Mouse (Mus musculus): ENCODE measurements at regions not wholly inside any gene's neighbourhood (a gene's known extent, or its start where the extent isn't known, plus 50 kb on each side); places are given as distances from the start of the nearest gene placed in this dataset.

- no peak for TF ChIP-seq CTCF (IDR thresholded peaks at IDR 0.05; ENCODE audit: extremely low read depth, insufficient read depth, insufficient read length, insufficient replicate concordance)
- no peak for TF ChIP-seq POLR2A (IDR thresholded peaks at IDR 0.05; ENCODE audit: low read depth, low read length)
- Histone ChIP-seq H3K27ac (ENCODE audit: insufficient read depth, low read length) (no peak overlapping the region), H3K36me3 (ENCODE audit: control insufficient read depth, insufficient read depth, low read length) (no peaks in the 10 kb centered on the region), H3K27me3 (ENCODE audit: control insufficient read depth, insufficient read depth, low read length) (no peaks in the 10 kb centered on the region), H3K4me3 (ENCODE audit: extremely low read depth, insufficient read depth, insufficient read length) (no peak overlapping the region), H3K4me1 (ENCODE audit: control insufficient read depth, insufficient read depth, insufficient read length) (no peaks in the 10 kb centered on the region)
- 95% methylated on average over 2 of the region's 2 CpGs for WGBS
- no peak for DNase-seq (ENCODE audit: low read depth in 1 of 2, low spot score in 2 of 2)
Observed at GRCm38 (mm10) chr1:194524976-194525375, 93.0 kb upstream of the Plxna2 start.

GRCm38 (mm10) chr1:194521216-194521615, 96.8 kb upstream of the Plxna2 start:
- Histone ChIP-seq H3K27me3 (ENCODE audit: control insufficient read depth, insufficient read depth, low read length) (no peaks in the 10 kb centered on the region), H3K27ac (ENCODE audit: insufficient read depth, low read length) (no peak overlapping the region), H3K4me3 (ENCODE audit: extremely low read depth, insufficient read depth, insufficient read length) (no peak overlapping the region), H3K36me3 (ENCODE audit: control insufficient read depth, insufficient read depth, low read length) (no peaks in the 10 kb centered on the region), H3K4me1 (ENCODE audit: control insufficient read depth, insufficient read depth, insufficient read length) (no peaks in the 10 kb centered on the region)
- WGBS, result 88% methylated on average over 2 of the region's 2 CpGs
- DNase-seq (ENCODE audit: low read depth in 1 of 2, low spot score in 2 of 2), result no peak
- TF ChIP-seq CTCF (IDR thresholded peaks at IDR 0.05; ENCODE audit: extremely low read depth, insufficient read depth, insufficient read length, insufficient replicate concordance) (no peak), POLR2A (IDR thresholded peaks at IDR 0.05; ENCODE audit: low read depth, low read length) (no peak)

- WGBS, result 84% methylated on average over 6 of the region's 6 CpGs
- H3K4me3 ChIP-seq (ENCODE audit: extremely low read depth, insufficient read depth, insufficient read length), result no peak overlapping the region
- H3K27ac ChIP-seq (ENCODE audit: insufficient read depth, low read length), result no peak overlapping the region
- TF ChIP-seq CTCF (IDR thresholded peaks at IDR 0.05; ENCODE audit: extremely low read depth, insufficient read depth, insufficient read length, insufficient replicate concordance) (no peak), POLR2A (IDR thresholded peaks at IDR 0.05; ENCODE audit: low read depth, low read length) (no peak)
- no peak for DNase-seq (ENCODE audit: low read depth in 1 of 2, low spot score in 2 of 2)
- no peaks in the 10 kb centered on the region for H3K4me1 ChIP-seq (ENCODE audit: control insufficient read depth, insufficient read depth, insufficient read length)
- H3K27me3 ChIP-seq (ENCODE audit: control insufficient read depth, insufficient read depth, low read length), result no peaks in the 10 kb centered on the region
- no peaks in the 10 kb centered on the region for H3K36me3 ChIP-seq (ENCODE audit: control insufficient read depth, insufficient read depth, low read length)
Observed at GRCm38 (mm10) chr1:194519509-194520220, 98.4 kb upstream of the Plxna2 start.

GRCm38 (mm10) chr1:194516136-194516535, 101.9 kb upstream of the Plxna2 start:
- Histone ChIP-seq H3K27me3 (ENCODE audit: control insufficient read depth, insufficient read depth, low read length) (no peaks in the 10 kb centered on the region), H3K4me3 (ENCODE audit: extremely low read depth, insufficient read depth, insufficient read length) (no peak overlapping the region), H3K27ac (ENCODE audit: insufficient read depth, low read length) (no peak overlapping the region), H3K4me1 (ENCODE audit: control insufficient read depth, insufficient read depth, insufficient read length) (no peaks in the 10 kb centered on the region), H3K36me3 (ENCODE audit: control insufficient read depth, insufficient read depth, low read length) (no peaks in the 10 kb centered on the region)
- 86% methylated on average over 1 of the region's 1 CpGs for WGBS
- TF ChIP-seq POLR2A (IDR thresholded peaks at IDR 0.05; ENCODE audit: low read depth, low read length) (no peak), CTCF (IDR thresholded peaks at IDR 0.05; ENCODE audit: extremely low read depth, insufficient read depth, insufficient read length, insufficient replicate concordance) (no peak)
- DNase-seq (ENCODE audit: low read depth in 1 of 2, low spot score in 2 of 2), result no peak

GRCm38 (mm10) chr1:194508314-194508713, 109.7 kb upstream of the Plxna2 start:
- TF ChIP-seq POLR2A (IDR thresholded peaks at IDR 0.05; ENCODE audit: low read depth, low read length), result no peak
- Histone ChIP-seq H3K27me3 (ENCODE audit: control insufficient read depth, insufficient read depth, low read length) (no peaks in the 10 kb centered on the region), H3K4me1 (ENCODE audit: control insufficient read depth, insufficient read depth, insufficient read length) (no peaks in the 10 kb centered on the region), H3K36me3 (ENCODE audit: control insufficient read depth, insufficient read depth, low read length) (no peaks in the 10 kb centered on the region), H3K4me3 (ENCODE audit: extremely low read depth, insufficient read depth, insufficient read length) (no peak overlapping the region), H3K27ac (ENCODE audit: insufficient read depth, low read length) (no peak overlapping the region)
- DNase-seq (ENCODE audit: low read depth in 1 of 2, low spot score in 2 of 2), result no peak
- 71% methylated on average over 1 of the region's 1 CpGs for WGBS

- no peaks in the 10 kb centered on the region for H3K27me3 ChIP-seq (ENCODE audit: control insufficient read depth, insufficient read depth, low read length)
- no peak for DNase-seq (ENCODE audit: low read depth in 1 of 2, low spot score in 2 of 2)
- no peak overlapping the region for H3K27ac ChIP-seq (ENCODE audit: insufficient read depth, low read length)
- 38% methylated on average over 3 of the region's 3 CpGs for WGBS
- H3K36me3 ChIP-seq (ENCODE audit: control insufficient read depth, insufficient read depth, low read length), result no peaks in the 10 kb centered on the region
- H3K4me1 ChIP-seq (ENCODE audit: control insufficient read depth, insufficient read depth, insufficient read length), result no peaks in the 10 kb centered on the region
- TF ChIP-seq CTCF (IDR thresholded peaks at IDR 0.05; ENCODE audit: extremely low read depth, insufficient read depth, insufficient read length, insufficient replicate concordance), result no peak
- TF ChIP-seq POLR2A (IDR thresholded peaks at IDR 0.05; ENCODE audit: low read depth, low read length), result no peak
- H3K4me3 ChIP-seq (ENCODE audit: extremely low read depth, insufficient read depth, insufficient read length), result no peak overlapping the region
Observed at GRCm38 (mm10) chr1:194505826-194506225, 112.2 kb upstream of the Plxna2 start.

GRCm38 (mm10) chr1:194504207-194504606, 113.8 kb upstream of the Plxna2 start:
- no peaks in the 10 kb centered on the region for H3K4me1 ChIP-seq (ENCODE audit: control insufficient read depth, insufficient read depth, insufficient read length)
- H3K27ac ChIP-seq (ENCODE audit: insufficient read depth, low read length), result no peak overlapping the region
- TF ChIP-seq POLR2A (IDR thresholded peaks at IDR 0.05; ENCODE audit: low read depth, low read length) (no peak), CTCF (IDR thresholded peaks at IDR 0.05; ENCODE audit: extremely low read depth, insufficient read depth, insufficient read length, insufficient replicate concordance) (no peak)
- no peak overlapping the region for H3K4me3 ChIP-seq (ENCODE audit: extremely low read depth, insufficient read depth, insufficient read length)
- no peaks in the 10 kb centered on the region for H3K36me3 ChIP-seq (ENCODE audit: control insufficient read depth, insufficient read depth, low read length)
- no peaks in the 10 kb centered on the region for H3K27me3 ChIP-seq (ENCODE audit: control insufficient read depth, insufficient read depth, low read length)
- DNase-seq (ENCODE audit: low read depth in 1 of 2, low spot score in 2 of 2), result no peak
